Mouse (Mus musculus) ES-Bruce4 (cell line): ENCODE measurements around the gene Tatdn3.
"Not testable (repeated sequence)": the region's sequence is repeated elsewhere in the genome, so short reads cannot be mapped to it uniquely, and the experiment has no call there.

ENCODE experiments used
- CTCF ChIP-seq: IDR thresholded peaks from one replicate; pipeline ENCODE4 v1.8.1; 2011; ENCODE audit warnings: low read depth, low read length
- EP300 ChIP-seq: IDR thresholded peaks from 2 replicates; pipeline ENCODE4 v1.6.1; 2011; ENCODE audit warnings: low read depth, low read length; ENCODE audit not compliant: insufficient read depth
- POLR2A ChIP-seq: IDR thresholded peaks from one replicate; pipeline ENCODE4 v1.8.1; 2011; ENCODE audit warnings: low read length; ENCODE audit not compliant: insufficient read depth

DNA sequence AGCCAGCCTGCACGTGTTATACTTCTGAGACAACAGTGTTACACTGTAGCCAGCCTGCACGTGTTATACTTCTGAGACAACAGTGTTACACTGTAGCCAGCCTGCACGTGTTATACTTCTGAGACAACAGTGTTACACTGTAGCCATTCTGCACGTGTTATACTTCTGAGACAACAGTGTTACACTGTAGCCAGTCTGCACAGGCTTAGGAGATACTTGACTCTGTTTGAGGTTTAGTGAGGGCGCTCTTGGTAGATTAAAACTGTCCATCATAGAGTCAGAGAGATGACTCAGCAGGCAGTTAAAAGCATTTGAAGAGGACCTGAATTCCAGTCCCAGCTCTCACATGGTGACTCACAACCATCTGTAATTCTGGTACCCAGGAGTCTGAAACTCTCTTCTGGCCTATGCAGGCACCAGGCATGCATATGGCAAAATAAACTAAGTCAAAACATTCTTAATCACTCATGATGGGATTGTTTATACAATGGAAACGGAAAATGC lies 31.8 kb downstream of the Tatdn3 start:
- TF ChIP-seq CTCF, POLR2A, EP300: not testable (repeated sequence)
